Mouse (Mus musculus): ENCODE measurements around the gene Uggt2.

Uggt2 gene

DNA sequence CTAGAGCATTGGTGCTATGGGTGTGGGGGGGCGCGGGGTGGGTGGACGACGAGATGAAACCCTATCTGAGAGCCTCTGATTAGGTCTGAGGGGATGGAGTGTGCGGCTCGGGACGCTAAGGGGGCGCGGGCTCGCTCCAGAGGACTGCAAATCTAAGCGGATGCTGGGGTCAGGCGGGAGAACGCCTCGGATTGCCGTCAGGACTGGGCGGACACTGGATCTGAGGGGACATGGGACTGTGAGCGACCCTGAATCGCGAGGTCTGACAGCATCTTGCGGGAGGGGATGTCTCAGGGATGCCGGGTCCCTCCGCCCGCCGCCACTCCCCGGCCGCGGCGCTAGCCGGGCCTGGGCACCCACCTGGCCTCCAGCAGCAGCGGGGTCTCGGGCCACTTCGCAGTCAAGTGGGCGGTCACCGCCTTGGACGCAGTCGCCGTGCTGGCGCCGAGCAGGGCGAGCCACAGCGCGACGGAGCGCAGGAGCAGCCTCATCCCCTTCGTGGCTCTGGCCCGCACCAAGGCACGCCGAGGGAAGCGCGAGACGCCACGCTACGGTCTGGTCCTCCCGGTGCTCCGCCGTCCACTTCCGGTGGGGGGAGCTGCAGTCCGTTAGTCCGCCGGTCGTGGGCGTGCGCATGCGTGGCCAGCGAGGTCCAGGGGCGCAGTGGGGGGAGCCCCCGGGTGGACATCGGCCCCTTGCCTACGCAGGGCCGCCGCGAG, at the start of gene Uggt2:
Gene Uggt2, minus strand, starts transcription at position 580 of the 719 bp plus-strand sequence.
- DNase-seq (ENCODE audit: low read depth): no peak

GRCm38 (mm10) chr14:119139381-119139950, 40.2 kb upstream of the Uggt2 start:
- no peak for DNase-seq (ENCODE audit: low read depth)

DNA sequence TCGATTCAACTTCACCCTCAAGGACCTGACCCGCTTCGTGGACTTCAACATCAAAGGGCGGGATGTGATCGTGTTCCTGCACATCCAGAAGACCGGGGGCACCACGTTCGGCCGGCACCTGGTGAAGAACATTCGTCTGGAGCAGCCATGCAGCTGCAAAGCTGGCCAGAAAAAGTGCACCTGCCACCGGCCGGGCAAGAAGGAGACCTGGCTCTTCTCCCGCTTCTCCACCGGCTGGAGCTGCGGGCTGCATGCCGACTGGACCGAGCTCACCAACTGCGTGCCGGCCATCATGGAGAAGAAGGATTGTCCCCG, 39.5 kb upstream of the Uggt2 start:
- DNase-seq (ENCODE audit: low read depth): no peak

DNA sequence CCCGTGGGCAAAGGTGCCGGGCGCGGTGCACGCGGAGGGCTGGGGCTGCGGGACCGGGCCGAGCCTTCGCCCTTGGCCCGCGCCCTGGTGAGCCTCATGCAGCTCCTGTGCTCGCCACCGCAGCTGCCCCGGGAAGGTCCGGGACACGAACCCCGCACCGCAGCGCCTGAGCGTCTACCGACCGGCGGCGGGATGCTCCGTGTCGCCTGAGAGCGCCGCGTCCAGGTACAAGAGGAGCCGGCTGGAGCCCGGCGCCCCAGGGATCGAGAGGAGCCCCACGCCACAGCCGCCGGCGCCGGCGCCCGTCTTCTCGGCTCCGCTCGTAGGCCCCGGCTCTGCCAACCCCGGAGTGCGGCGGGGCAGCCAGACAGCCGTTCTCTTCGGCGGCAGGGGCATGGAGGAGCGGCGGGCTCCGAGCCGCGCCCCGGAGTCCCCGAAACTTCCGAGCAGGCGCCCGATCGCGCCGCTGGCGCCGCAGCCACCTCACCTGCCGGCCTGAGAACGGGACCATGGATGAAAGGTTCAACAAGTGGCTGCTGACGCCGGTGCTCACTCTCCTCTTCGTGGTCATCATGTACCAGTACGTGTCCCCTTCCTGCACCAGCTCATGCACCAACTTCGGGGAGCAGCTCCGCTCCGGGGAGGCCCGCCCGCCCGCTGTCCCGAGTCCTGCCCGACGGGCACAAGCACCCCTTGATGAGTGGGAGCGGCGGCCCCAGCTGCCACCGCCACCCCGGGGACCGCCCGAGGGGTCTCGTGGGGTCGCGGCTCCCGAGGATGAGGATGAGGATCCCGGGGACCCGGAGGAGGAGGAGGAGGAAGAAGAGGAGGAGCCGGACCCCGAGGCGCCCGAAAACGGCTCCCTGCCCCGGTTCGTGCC, 38.9 kb upstream of the Uggt2 start, which contains the start of gene Hs6st3:
Gene Hs6st3, plus strand, starts transcription at position 436 of the 880 bp plus-strand sequence.
- no peak for DNase-seq (ENCODE audit: low read depth)

- no peak for DNase-seq (ENCODE audit: low read depth)
Observed at GRCm38 (mm10) chr14:119137512-119137905, 38.3 kb upstream of the Uggt2 start.

- DNase-seq (ENCODE audit: low read depth): no peak
Observed at GRCm38 (mm10) chr14:119127330-119127729, 28.1 kb upstream of the Uggt2 start.

DNA sequence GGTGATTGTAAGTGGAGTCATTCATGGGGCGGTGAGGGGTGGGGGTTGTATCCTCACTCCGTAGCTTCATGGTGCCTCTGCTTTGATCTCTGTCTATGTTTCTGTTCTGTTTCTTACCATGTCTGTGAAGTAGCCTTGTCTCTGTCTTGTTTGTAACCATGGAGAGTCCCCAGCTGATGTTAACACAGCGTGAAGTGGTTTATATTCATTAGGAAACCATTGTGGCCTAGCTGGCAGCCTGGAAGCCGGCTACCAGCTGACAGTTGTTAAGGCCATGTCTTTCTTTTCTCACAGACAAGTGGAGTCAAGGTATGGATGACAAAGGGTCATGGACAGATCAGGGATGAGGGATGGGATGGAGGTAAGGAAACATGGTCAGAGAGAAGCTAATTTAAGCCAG, 26.6 kb upstream of the Uggt2 start:
- no peak for DNase-seq (ENCODE audit: low read depth)

GRCm38 (mm10) chr14:119124061-119124460, 24.8 kb upstream of the Uggt2 start:
- no peak for DNase-seq (ENCODE audit: low read depth)

- no peak for DNase-seq (ENCODE audit: low read depth)
Observed at GRCm38 (mm10) chr14:119123582-119123981, 24.4 kb upstream of the Uggt2 start.

GRCm38 (mm10) chr14:119112558-119112957, 13.3 kb upstream of the Uggt2 start:
- no peak for DNase-seq (ENCODE audit: low read depth)

- DNase-seq (ENCODE audit: low read depth): no peak
Observed at GRCm38 (mm10) chr14:119109776-119110218, 10.6 kb upstream of the Uggt2 start.

DNA sequence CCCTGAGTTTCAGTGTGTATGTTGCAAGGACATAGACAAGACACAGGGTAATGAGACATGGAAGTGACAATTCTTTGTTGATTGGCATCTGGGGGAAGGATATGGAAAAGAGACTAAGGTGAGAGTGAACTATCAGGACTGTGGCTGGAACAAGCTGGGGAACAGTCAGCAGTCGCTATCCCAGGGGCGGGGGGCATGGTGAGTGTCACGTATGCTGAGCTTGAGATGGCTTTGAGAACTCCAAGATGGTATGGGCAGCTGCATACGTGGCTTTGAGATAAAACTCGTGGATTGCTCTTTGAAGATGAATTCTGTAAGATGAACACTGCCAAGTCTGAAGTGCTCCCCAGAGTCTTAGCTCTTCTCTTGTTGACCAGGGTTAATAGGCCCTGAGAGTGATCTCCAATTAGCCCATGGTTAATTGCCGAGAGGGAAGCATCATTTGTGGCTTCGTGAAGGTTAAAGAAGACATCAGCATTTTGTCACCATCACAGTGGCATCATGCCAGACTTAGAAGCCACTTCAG, 9.6 kb upstream of the Uggt2 start:
- no peak for DNase-seq (ENCODE audit: low read depth)

- DNase-seq (ENCODE audit: low read depth): no peak
Observed at GRCm38 (mm10) chr14:119107591-119107990, 8.4 kb upstream of the Uggt2 start.

- DNase-seq (ENCODE audit: low read depth): no peak
Observed at GRCm38 (mm10) chr14:119099570-119099891, 301 bp upstream of the Uggt2 start.

DNA sequence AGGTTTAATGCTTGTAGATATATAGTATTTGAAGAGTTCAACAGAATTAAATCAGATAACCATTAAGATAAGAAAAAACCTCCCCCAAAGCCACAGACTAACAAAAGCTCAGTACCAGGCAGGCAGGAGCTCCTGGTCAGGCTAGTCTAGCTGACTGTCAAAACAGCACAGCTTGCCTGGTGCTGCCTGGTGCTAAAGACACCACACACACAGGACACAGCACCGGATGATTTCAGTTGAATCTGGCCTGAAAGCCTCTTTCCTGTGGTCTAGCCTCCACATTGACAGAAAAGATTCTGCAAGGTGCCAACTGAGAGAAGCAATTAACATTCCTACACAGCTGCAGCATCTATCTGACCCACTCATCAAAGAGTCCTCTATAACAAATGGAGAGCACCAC, 37.4 kb downstream of the Uggt2 start:
- DNase-seq (ENCODE audit: low read depth): no peak

GRCm38 (mm10) chr14:119060682-119061081, 38.5 kb downstream of the Uggt2 start:
- no peak for DNase-seq (ENCODE audit: low read depth)

DNA sequence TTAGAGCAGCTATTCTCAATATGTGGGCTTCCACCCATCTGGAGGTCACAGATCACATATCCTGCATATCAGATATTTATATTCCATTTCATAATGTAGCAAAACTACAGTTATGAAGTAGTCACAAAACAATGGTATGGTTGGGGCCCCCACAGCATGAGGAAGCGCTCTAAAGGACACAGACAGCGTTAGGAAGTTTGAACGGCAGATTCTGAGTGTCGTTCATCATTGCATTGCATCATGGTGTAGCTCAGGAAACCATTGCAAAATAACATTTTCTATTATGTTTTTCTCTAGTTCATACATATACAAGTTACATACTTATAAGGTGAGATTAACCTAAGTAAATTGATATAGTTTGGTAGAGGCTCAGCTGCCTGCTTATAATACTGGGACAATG, 42.2 kb downstream of the Uggt2 start:
- DNase-seq (ENCODE audit: low read depth): no peak

- DNase-seq (ENCODE audit: low read depth): no peak
Observed at GRCm38 (mm10) chr14:119052969-119053368, 46.3 kb downstream of the Uggt2 start.

DNA sequence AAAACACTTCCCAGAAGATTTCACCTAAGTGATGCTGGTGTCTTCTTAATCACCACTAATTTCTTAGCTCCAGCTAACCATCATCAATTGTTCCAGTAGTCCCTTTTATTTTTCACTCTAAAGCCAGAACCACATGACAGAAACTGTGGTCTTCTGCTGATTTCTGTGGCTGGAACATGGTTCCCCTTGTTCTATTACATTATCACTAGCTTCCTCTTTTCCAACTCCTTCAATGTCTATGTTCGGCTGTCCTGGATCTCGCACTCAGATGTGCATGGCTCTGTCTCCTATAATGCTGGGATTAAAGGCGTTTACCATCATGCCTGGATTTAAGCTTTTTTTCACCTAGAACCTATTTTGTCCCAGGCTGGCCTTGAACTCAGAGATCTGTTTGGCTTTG, 46.9 kb downstream of the Uggt2 start:
- no peak for DNase-seq (ENCODE audit: low read depth)

GRCm38 (mm10) chr14:119043765-119044164, 55.5 kb downstream of the Uggt2 start:
- no peak for DNase-seq (ENCODE audit: low read depth)

DNA sequence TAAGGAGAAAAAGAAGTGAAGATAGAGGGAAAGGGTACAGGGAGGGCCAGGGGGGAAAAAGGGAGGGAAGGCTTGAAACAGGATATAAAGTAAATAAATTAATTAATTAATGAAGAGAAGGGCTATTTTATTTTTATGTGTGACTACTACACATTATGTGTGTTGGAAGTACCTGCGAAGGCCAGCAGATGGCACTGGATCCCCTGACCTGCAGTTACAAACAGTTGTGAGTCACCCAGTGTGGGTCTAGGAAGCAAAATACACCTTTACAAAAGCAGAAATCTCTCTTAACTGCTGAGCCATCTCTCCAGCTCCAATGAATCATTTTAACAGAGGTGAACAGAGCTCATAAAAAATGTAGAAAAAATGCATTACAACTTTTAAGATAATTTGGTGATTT, 59.0 kb downstream of the Uggt2 start:
- DNase-seq (ENCODE audit: low read depth): peak; percentile 31

GRCm38 (mm10) chr14:119037755-119038154, 61.5 kb downstream of the Uggt2 start:
- no peak for DNase-seq (ENCODE audit: low read depth)
